Mouse (Mus musculus): ENCODE data around the gene Pbx4. TPM values are rescaled to one million over a fixed set of nuclear protein-coding genes. Genes with fewer than 3 reads are reported as not detected.

Gene Pbx4
- total and polyA plus RNA-seq, 3 experiments, result 1.0 to 5.9 (median 2.4) TPM

DNA sequence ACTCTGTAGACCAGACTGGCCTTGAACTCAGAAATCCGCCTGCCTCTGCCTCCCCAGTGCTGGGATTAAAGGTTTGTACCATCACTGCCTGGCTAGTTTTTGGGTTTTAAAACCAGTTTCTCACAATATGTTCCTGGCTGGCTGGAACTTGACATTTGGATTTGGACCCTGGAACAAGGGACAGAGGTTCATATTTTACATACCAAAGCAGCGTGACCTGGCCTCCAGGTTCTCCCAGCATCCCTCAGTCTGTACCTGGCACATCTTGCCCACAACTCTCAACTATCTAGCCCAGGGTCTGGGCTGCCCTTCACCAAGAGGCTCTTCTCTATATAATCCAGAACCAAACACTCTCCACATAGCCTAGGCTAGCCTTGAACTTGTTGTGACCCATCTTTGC lies 67.6 kb downstream of the Pbx4 start:
- no peak overlapping the region for H3K4me3 ChIP-seq (replicated peaks in 1 of 3; ENCODE audit: low read depth in 2 of 3, low read length in 2 of 3, poor library complexity in 1 of 3)
- H3K9me3 ChIP-seq (replicated peaks; ENCODE audit: low read length), result no peaks in the 10 kb centered on the region
- DNase-seq (ENCODE audit: extremely low read depth), result no peak

DNA sequence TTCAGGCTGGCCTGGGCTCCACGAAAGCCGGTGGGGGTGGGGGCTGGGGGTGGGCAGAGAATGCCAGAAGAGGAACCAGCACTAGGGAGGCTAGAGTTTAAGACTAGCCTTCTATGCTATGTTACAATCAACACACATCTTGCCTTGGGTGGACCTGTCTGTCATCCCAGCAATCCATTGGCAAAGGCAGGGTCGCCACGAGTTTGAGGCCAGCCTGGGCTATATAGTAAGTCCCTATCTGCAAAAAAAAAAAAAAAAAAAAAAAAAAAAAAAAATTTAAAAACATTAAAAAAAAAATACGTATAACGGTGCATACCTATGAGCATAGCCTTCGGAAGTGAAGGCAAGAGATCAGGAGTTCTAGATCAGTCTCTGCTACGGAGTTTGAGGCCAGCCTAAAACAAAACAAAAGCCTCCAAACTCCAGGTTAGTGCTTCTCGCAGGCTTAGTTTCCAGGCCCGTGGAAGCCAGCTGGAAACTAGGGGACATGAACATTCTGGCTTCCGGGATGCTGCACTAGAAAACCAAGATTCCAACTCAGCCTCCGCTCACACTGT lies 68.7 kb downstream of the Pbx4 start:
- in situ Hi-C loops (cut with MboI; ENCODE audit: low pct_ligation_motif_present, low pct_unique_long_range_greater_than_20kb, low sequenced_read_pairs) (no loop called here), dilution Hi-C loops (cut with MboI; ENCODE audit: extremely low pct_ligation_motif_present, extremely low pct_unique_long_range_greater_than_20kb, low sequenced_read_pairs) (no loop called here)
- Histone ChIP-seq H3K4me3 (replicated peaks in 1 of 3; ENCODE audit: low read depth in 2 of 3, low read length in 2 of 3, poor library complexity in 1 of 3) (peak overlapping the region; percentile 83 to 92 (median 88)), H3K27me3 (replicated peaks) (no peaks in the 10 kb centered on the region), H3K79me2 (replicated peaks; ENCODE audit: control insufficient read depth, extremely low read depth, insufficient read depth, poor library complexity, severe bottlenecking) (peaks cover 42% of the 10 kb centered on the region), H3K9ac (ENCODE audit: insufficient read depth, low read depth) (peak overlapping the region; percentile 93), H3K4me2 (ENCODE audit: insufficient read depth, low read depth, poor library complexity, severe bottlenecking) (peak overlapping the region; percentile 62), H3K9me3 (replicated peaks; ENCODE audit: low read length) (no peaks in the 10 kb centered on the region), H3K4me1 (ENCODE audit: control insufficient read depth in 1 of 2, insufficient read depth in 2 of 2) (peaks cover 14 to 53% of the 10 kb centered on the region in 2 experiments), H3K27ac (ENCODE audit: insufficient read depth, low read depth) (peak overlapping the region; percentile 79), H3K36me3 (replicated peaks in 1 of 2; ENCODE audit: control insufficient read depth in 1 of 2, insufficient read depth in 1 of 2, low read length in 1 of 2) (peaks cover 10 to 40% of the 10 kb centered on the region in 2 experiments)
- TF ChIP-seq SMC3 (IDR thresholded peaks at IDR 0.05; ENCODE audit: low read depth, low read length) (no peak), CHD1 (IDR thresholded peaks at IDR 0.05; ENCODE audit: low read depth, low read length) (peak; percentile 31; the same call in 1 of the 2 replicates), ZNF384 (IDR thresholded peaks at IDR 0.05; ENCODE audit: low read depth, low read length) (peak; percentile 62)
- no peak for DNase-seq (ENCODE audit: extremely low read depth)

More for the DNA sequence above, 67.6 kb downstream of the Pbx4 start:
- TF ChIP-seq ZNF384 (IDR thresholded peaks at IDR 0.05; ENCODE audit: low read depth, low read length) (no peak), USF1 (IDR thresholded peaks at IDR 0.05; ENCODE audit: low read depth, low read length) (no peak), ETS1 (conservative IDR thresholded peaks at IDR 0.05; ENCODE audit: low read depth, low read length) (no peak), CTCF (conservative IDR thresholded peaks at IDR 0.05 in 1 of 2, IDR thresholded peaks at IDR 0.05 in 1 of 2; ENCODE audit: low read depth in 2 of 2, low read length in 2 of 2) (no peak), GABPA (IDR thresholded peaks at IDR 0.05; ENCODE audit: insufficient replicate concordance, low read depth, low read length) (no peak), PAX5 (IDR thresholded peaks at IDR 0.05; ENCODE audit: low read length) (no peak), UBTF (IDR thresholded peaks at IDR 0.05; ENCODE audit: low read depth, low read length) (no peak), SMC3 (IDR thresholded peaks at IDR 0.05; ENCODE audit: low read depth, low read length) (no peak)
- H3K79me2 ChIP-seq (replicated peaks; ENCODE audit: control insufficient read depth, extremely low read depth, insufficient read depth, poor library complexity, severe bottlenecking), result peaks cover 47% of the 10 kb centered on the region
- dilution Hi-C loops (cut with MboI; ENCODE audit: extremely low pct_ligation_motif_present, extremely low pct_unique_long_range_greater_than_20kb, low sequenced_read_pairs), result no loop called here
- 0 out of 2 replicates have a peak overlapping the region, but pooled peaks have one; percentile 24 for H3K4me2 ChIP-seq (ENCODE audit: insufficient read depth, low read depth, poor library complexity, severe bottlenecking)
- H3K27me3 ChIP-seq (replicated peaks), result no peaks in the 10 kb centered on the region
- in situ Hi-C loops (cut with MboI; ENCODE audit: low pct_ligation_motif_present, low pct_unique_long_range_greater_than_20kb, low sequenced_read_pairs), result no loop called here
- H3K4me1 ChIP-seq (ENCODE audit: control insufficient read depth in 1 of 2, insufficient read depth in 2 of 2), result peaks cover 18 to 63% of the 10 kb centered on the region in 2 experiments
- H3K9ac ChIP-seq (ENCODE audit: insufficient read depth, low read depth), result 0 out of 2 replicates have a peak overlapping the region, but pooled peaks have one; percentile 93
- peaks cover 15 to 50% of the 10 kb centered on the region in 2 experiments for H3K36me3 ChIP-seq (replicated peaks in 1 of 2; ENCODE audit: control insufficient read depth in 1 of 2, insufficient read depth in 1 of 2, low read length in 1 of 2)
- no peak overlapping the region for H3K27ac ChIP-seq (ENCODE audit: insufficient read depth, low read depth)

DNA sequence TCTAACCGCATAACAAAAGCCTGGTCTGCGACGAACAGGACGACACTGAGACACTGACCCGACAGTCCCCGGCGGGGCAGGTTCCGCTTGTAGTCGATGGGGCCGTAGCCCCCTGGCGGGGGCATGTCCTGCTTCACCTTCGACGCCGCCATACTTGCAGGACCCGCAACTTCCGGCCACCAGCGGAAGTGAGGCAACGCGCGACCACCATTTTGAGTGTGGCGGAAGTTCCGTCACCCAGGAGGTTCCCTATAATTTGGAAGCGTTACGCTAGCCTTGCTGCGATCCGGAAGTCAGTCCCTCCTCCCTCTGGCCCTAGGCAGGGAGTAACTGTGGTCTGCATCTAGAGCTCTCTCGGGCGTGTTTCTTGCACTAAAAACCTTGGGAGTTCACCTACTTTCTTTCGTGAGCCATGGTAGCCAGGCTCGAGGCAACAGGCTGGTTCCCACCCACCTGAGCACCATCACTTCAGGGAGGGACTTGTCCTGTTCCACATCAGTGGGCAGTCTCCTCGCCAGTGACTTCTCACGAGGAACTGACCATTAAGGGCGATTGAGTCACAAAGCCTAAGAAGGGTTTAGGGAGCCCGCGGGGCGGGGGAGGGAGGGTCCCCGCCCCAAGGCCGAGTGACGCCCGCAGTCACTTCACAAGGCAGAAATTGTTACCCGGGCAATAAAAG lies 69.3 kb downstream of the Pbx4 start:
- H3K36me3 ChIP-seq (replicated peaks in 1 of 2; ENCODE audit: control insufficient read depth in 1 of 2, insufficient read depth in 1 of 2, low read length in 1 of 2), result peaks cover 9 to 36% of the 10 kb centered on the region in 2 experiments
- no peaks in the 10 kb centered on the region for H3K9me3 ChIP-seq (replicated peaks; ENCODE audit: low read length)
- peak overlapping the region; percentile 62 for H3K4me2 ChIP-seq (ENCODE audit: insufficient read depth, low read depth, poor library complexity, severe bottlenecking)
- H3K4me1 ChIP-seq (ENCODE audit: control insufficient read depth in 1 of 2, insufficient read depth in 2 of 2), result peaks cover 10 to 47% of the 10 kb centered on the region in 2 experiments
- in situ Hi-C loops (cut with MboI; ENCODE audit: low pct_ligation_motif_present, low pct_unique_long_range_greater_than_20kb, low sequenced_read_pairs), result no loop called here
- peak; percentile 96 for DNase-seq (ENCODE audit: extremely low read depth)
- H3K9ac ChIP-seq (ENCODE audit: insufficient read depth, low read depth), result peak overlapping the region; percentile 93
- dilution Hi-C loops (cut with MboI; ENCODE audit: extremely low pct_ligation_motif_present, extremely low pct_unique_long_range_greater_than_20kb, low sequenced_read_pairs), result no loop called here
- peak overlapping the region; percentile 83 to 92 (median 88) for H3K4me3 ChIP-seq (replicated peaks in 1 of 3; ENCODE audit: low read depth in 2 of 3, low read length in 2 of 3, poor library complexity in 1 of 3)
- H3K27me3 ChIP-seq (replicated peaks), result no peaks in the 10 kb centered on the region
- H3K27ac ChIP-seq (ENCODE audit: insufficient read depth, low read depth), result peak overlapping the region; percentile 84
- H3K79me2 ChIP-seq (replicated peaks; ENCODE audit: control insufficient read depth, extremely low read depth, insufficient read depth, poor library complexity, severe bottlenecking), result peaks cover 37% of the 10 kb centered on the region
- TF ChIP-seq TCF12 (IDR thresholded peaks at IDR 0.05; ENCODE audit: low read depth, low read length), result peak; percentile 94
- no peak for TF ChIP-seq ZKSCAN1 (IDR thresholded peaks at IDR 0.05; ENCODE audit: borderline replicate concordance, low read depth, low read length)
- no peak for TF ChIP-seq EP300 (IDR thresholded peaks at IDR 0.05; ENCODE audit: low read length)
- TF ChIP-seq CHD1 (IDR thresholded peaks at IDR 0.05; ENCODE audit: low read depth, low read length), result no peak
- TF ChIP-seq RAD21 (IDR thresholded peaks at IDR 0.05; ENCODE audit: low read depth, low read length), result no peak; the same call in 1 of the 2 replicates
- no peak for TF ChIP-seq E2F4 (IDR thresholded peaks at IDR 0.05; ENCODE audit: insufficient replicate concordance, low read depth, low read length)
- TF ChIP-seq MAX (IDR thresholded peaks at IDR 0.05; ENCODE audit: low read length), result no peak
- peak; percentile 69; the same call in 1 of the 2 replicates for TF ChIP-seq MYC (IDR thresholded peaks at IDR 0.05; ENCODE audit: low read depth, low read length)
- no peak for TF ChIP-seq JUN (IDR thresholded peaks at IDR 0.05; ENCODE audit: insufficient read depth, low read depth, low read length)
- TF ChIP-seq ZNF384 (IDR thresholded peaks at IDR 0.05; ENCODE audit: low read depth, low read length), result no peak
- TF ChIP-seq MAFK (IDR thresholded peaks at IDR 0.05; ENCODE audit: insufficient replicate concordance, low read length), result no peak
- TF ChIP-seq IRF4 (IDR thresholded peaks at IDR 0.05; ENCODE audit: low read depth, low read length), result peak; percentile 54; the same call in 1 of the 2 replicates
- TF ChIP-seq UBTF (IDR thresholded peaks at IDR 0.05; ENCODE audit: low read depth, low read length), result no peak
- peak in 1 of 2 experiments; percentile 58; a peak in 2 of 4 replicates for TF ChIP-seq CTCF (conservative IDR thresholded peaks at IDR 0.05 in 1 of 2, IDR thresholded peaks at IDR 0.05 in 1 of 2; ENCODE audit: low read depth in 2 of 2, low read length in 2 of 2)
- no peak for TF ChIP-seq JUND (conservative IDR thresholded peaks at IDR 0.05; ENCODE audit: low read depth, low read length)
- no peak; the same call in 1 of the 2 replicates for TF ChIP-seq BHLHE40 (IDR thresholded peaks at IDR 0.05; ENCODE audit: low read depth, low read length)
- peak; percentile 95 for TF ChIP-seq SIN3A (IDR thresholded peaks at IDR 0.05; ENCODE audit: low read length)

All from CH12.LX (cell line).